In genomic region chr1:77080767-77081166, GRCm38 (mm10) we compare ENCODE assay signal across 12 mouse cellular contexts.
DNase-seq lines count a peak whose midpoint lies in the region; ATAC-seq and TF ChIP-seq lines count a peak whose summit lies in the region.
"Had no signal": no experiment of that assay in that cellular context is flagged by ENCODE, and none has a peak within 500 bp of the region (broad histone marks: within the 10 kb centered on the region; RNA-seq: fewer than 3 reads in every experiment).

No protein-coding gene starts in this region.

- no peak for TF ChIP-seq CTCF in heart, postnatal 0 days (IDR thresholded peaks at IDR 0.05; ENCODE audit: low read depth)
- TF ChIP-seq CTCF in kidney, adult 2 months (conservative IDR thresholded peaks at IDR 0.05; ENCODE audit: insufficient read depth, insufficient read length, low read depth, low read length) = no peak

- ATAC-seq in heart, postnatal 0 days (ENCODE audit: insufficient read depth, low read depth) = peak; percentile 55
- peak; percentile 55; the same call in 1 of the 2 replicates for ATAC-seq in midbrain, embryonic 11.5 days (ENCODE audit: low FRiP score)

- no peak for TF ChIP-seq POLR2A in kidney, adult 2 months (IDR thresholded peaks at IDR 0.05; ENCODE audit: low read depth, low read length)

- H3K27me3 ChIP-seq in heart, postnatal 0 days (ENCODE audit: control insufficient read depth, insufficient read depth, low read length) = no peaks in the 10 kb centered on the region
- 0 out of 2 replicates have a peak, but pooled peaks cover 12% of the 10 kb centered on the region for H3K27me3 ChIP-seq in embryonic facial prominence, embryonic 10.5 days (replicated peaks; ENCODE audit: low read depth, poor library complexity, severe bottlenecking)
- H3K27me3 ChIP-seq in forebrain, embryonic 10.5 days (ENCODE audit: poor library complexity, severe bottlenecking) = peaks cover 27% of the 10 kb centered on the region
- H3K27me3 ChIP-seq in midbrain, embryonic 11.5 days (ENCODE audit: control insufficient read depth, insufficient read depth, low read length) = no peaks in the 10 kb centered on the region
- no peaks in the 10 kb centered on the region for H3K27me3 ChIP-seq in kidney, adult 2 months (replicated peaks; ENCODE audit: control insufficient read depth, insufficient read depth, low read length)

- H3K9me3 ChIP-seq in heart, postnatal 0 days (replicated peaks; ENCODE audit: control insufficient read depth, low read length) = no peaks in the 10 kb centered on the region
- H3K9me3 ChIP-seq in embryonic facial prominence, embryonic 10.5 days = no peaks in the 10 kb centered on the region
- no peaks in the 10 kb centered on the region for H3K9me3 ChIP-seq in forebrain, embryonic 10.5 days
- no peaks in the 10 kb centered on the region for H3K9me3 ChIP-seq in midbrain, embryonic 11.5 days (ENCODE audit: control insufficient read depth, low read length)

- H3K4me2 ChIP-seq in heart, postnatal 0 days (ENCODE audit: low read depth, low read length) = peak overlapping the region; percentile 20; the same call in 1 of the 2 replicates
- no peak overlapping the region for H3K4me2 ChIP-seq in midbrain, embryonic 11.5 days

- TF ChIP-seq EP300 in heart, postnatal 0 days (IDR thresholded peaks at IDR 0.05; ENCODE audit: low read depth) = no peak

- H3K9ac ChIP-seq in heart, postnatal 0 days (replicated peaks; ENCODE audit: low read depth, low read length) = no peak overlapping the region
- H3K9ac ChIP-seq in midbrain, embryonic 11.5 days (ENCODE audit: low read length) = no peak overlapping the region

- no peak for DNase-seq in heart, postnatal 0 days (ENCODE audit: low spot score)
- DNase-seq in heart, adult 18-20 months = no peak
- peak; percentile 27 for DNase-seq in embryonic facial prominence, embryonic 10.5 days (ENCODE audit: low spot score)
- no peak for DNase-seq in forebrain, embryonic 10.5 days (ENCODE audit: extremely low spot score, low spot score)
- no peak for DNase-seq in midbrain, embryonic 11.5 days (ENCODE audit: low spot score, missing footprints)
- DNase-seq in kidney, adult 2 months = no peak
- DNase-seq in right cerebral cortex, postnatal 4 days = no peak
- DNase-seq: adrenal gland, postnatal 14 days; kidney, postnatal 4 days; lung, adult 18-20 months; thymus, adult 2 months had no signal

- H3K4me3 ChIP-seq in heart, postnatal 0 days (ENCODE audit: low read depth, low read length) = no peak overlapping the region
- H3K4me3 ChIP-seq in embryonic facial prominence, embryonic 10.5 days = no peak overlapping the region
- H3K4me3 ChIP-seq in forebrain, embryonic 10.5 days = no peak overlapping the region
- H3K4me3 ChIP-seq in midbrain, embryonic 11.5 days (ENCODE audit: low read depth, low read length) = no peak overlapping the region
- no peak overlapping the region for H3K4me3 ChIP-seq in kidney, adult 2 months (ENCODE audit: insufficient read depth, low read depth, low read length)
- H3K4me3 ChIP-seq: myocyte had no signal

- WGBS in heart, postnatal 0 days = 25% methylated on average over 5 of the region's 5 CpGs
- 51% methylated on average over 5 of the region's 5 CpGs for WGBS in embryonic facial prominence, embryonic 10.5 days
- WGBS in forebrain, embryonic 10.5 days = 59% methylated on average over 5 of the region's 5 CpGs
- 51% methylated on average over 5 of the region's 5 CpGs for WGBS in midbrain, embryonic 11.5 days
- 59% methylated on average over 5 of the region's 5 CpGs for WGBS in kidney, adult 2 months

- peaks cover 8% of the 10 kb centered on the region for H3K4me1 ChIP-seq in heart, postnatal 0 days (ENCODE audit: control insufficient read depth, insufficient read depth)
- peaks cover 39% of the 10 kb centered on the region for H3K4me1 ChIP-seq in embryonic facial prominence, embryonic 10.5 days
- H3K4me1 ChIP-seq in forebrain, embryonic 10.5 days = peaks cover 35% of the 10 kb centered on the region
- H3K4me1 ChIP-seq in midbrain, embryonic 11.5 days (ENCODE audit: control insufficient read depth, insufficient read depth, low read length) = peaks cover 11% of the 10 kb centered on the region
- no peaks in the 10 kb centered on the region for H3K4me1 ChIP-seq in kidney, adult 2 months (ENCODE audit: control insufficient read depth, insufficient read depth, low read length)

- H3K27ac ChIP-seq in heart, postnatal 0 days (ENCODE audit: low read depth) = no peak overlapping the region
- H3K27ac ChIP-seq in embryonic facial prominence, embryonic 10.5 days (replicated peaks) = 0 out of 2 replicates have a peak overlapping the region, but pooled peaks have one; percentile 19
- H3K27ac ChIP-seq in forebrain, embryonic 10.5 days = peak overlapping the region; percentile 48; the same call in 1 of the 2 replicates
- no peak overlapping the region for H3K27ac ChIP-seq in midbrain, embryonic 11.5 days (ENCODE audit: low read depth, low read length)
- H3K27ac ChIP-seq in kidney, adult 2 months (ENCODE audit: insufficient read depth, low read depth, low read length) = no peak overlapping the region

- H3K36me3 ChIP-seq in heart, postnatal 0 days (replicated peaks; ENCODE audit: control insufficient read depth, insufficient read depth, low read length) = no peaks in the 10 kb centered on the region
- H3K36me3 ChIP-seq in embryonic facial prominence, embryonic 10.5 days (replicated peaks) = no peaks in the 10 kb centered on the region
- no peaks in the 10 kb centered on the region for H3K36me3 ChIP-seq in forebrain, embryonic 10.5 days (replicated peaks)
- no peaks in the 10 kb centered on the region for H3K36me3 ChIP-seq in midbrain, embryonic 11.5 days (ENCODE audit: control insufficient read depth, insufficient read depth, low read length)
- H3K36me3 ChIP-seq in kidney, adult 2 months (ENCODE audit: control insufficient read depth, insufficient read depth, low read length) = no peaks in the 10 kb centered on the region

Comparison
In these comparisons a context has a peak if more than half of its experiments do, and no peak if none do; other contexts are left out.
1. H3K27ac ChIP-seq: peak in embryonic facial prominence, embryonic 10.5 days (single experiment) and forebrain, embryonic 10.5 days (single experiment); none in heart, postnatal 0 days (single experiment), midbrain, embryonic 11.5 days (single experiment) and kidney, adult 2 months (single experiment).